Mouse (Mus musculus) liver, adult 2 months (tissue): ENCODE results near the gene Cacna2d3.

Experiments
- CTCF ChIP-seq: fragments of 200-500 bp; IDR thresholded peaks from 2 replicates; pipeline ENCODE4 v1.5.1; 2011; ENCODE audit warnings: low read depth, low read length, control low read depth
- POLR2A ChIP-seq: fragments of 200-500 bp; IDR thresholded peaks from 2 replicates; pipeline ENCODE4 v1.6.1; 2011; ENCODE audit warnings: low read length, control low read depth; ENCODE audit not compliant: insufficient read depth; ENCODE audit errors: extremely low read depth

DNA sequence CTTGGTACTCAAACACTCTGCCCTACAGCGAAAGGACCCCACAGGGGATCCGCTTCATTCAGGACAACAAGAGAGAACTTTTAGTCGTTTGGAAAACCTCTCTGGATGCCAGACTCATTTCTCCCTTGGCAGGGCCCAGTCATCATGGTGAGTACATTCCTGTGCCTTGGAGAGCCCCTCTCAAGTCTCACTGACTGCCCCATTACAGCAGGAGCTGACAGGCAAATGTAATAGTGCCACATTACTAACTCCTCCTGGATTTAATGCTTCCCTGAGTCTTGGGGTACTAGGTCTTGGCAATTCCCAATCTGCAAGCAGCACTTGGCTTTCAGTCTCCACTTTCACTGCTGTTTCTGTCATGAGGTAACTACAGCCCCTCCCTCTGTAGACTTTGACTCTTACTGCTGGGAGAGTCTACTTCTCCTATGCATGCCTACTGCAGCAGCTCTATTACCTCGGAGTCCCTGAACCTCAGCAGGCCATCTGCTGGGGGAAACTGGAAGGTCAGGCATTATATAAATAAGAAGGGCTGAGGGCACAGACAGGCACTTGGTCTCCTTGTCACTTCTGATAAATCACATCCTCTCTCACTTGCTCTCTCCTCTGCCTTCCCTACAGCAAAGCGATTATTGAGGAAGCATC lies 454.3 kb downstream of the Cacna2d3 start:
- TF ChIP-seq CTCF (no peak), POLR2A (no peak)
